Mouse (Mus musculus) lung, postnatal 0 days (tissue): ENCODE results near the gene Sf3b1. TPM values are rescaled to one million over a fixed set of nuclear protein-coding genes. Genes with fewer than 3 reads are reported as not detected.
"Not testable (repeated sequence)": the region's sequence is repeated elsewhere in the genome, so short reads cannot be mapped to it uniquely, and the experiment has no call there.

ENCODE experiments used
- ATAC-seq: fragments of 200-750 bp; cut with Nextera tagmentation; 2 replicates; pipeline ENCODE4 v1.8.0; 2017; ENCODE audit warnings: moderate library complexity
- DNase-seq: peaks from one replicate; pipeline ENCODE4 v3.0.0-alpha.2; 2016; ENCODE audit warnings: low spot score
- H3K27ac ChIP-seq: fragments of 300-500 bp; sonication (generic); 2 replicates; pipeline ENCODE4 v1.5.1; 2014; ENCODE audit warnings: antibody characterized with exemption, mild to moderate bottlenecking, low read length, mixed read lengths
- H3K27me3 ChIP-seq: fragments of 300-500 bp; sonication (generic); replicated peaks from 2 replicates; pipeline ENCODE4 v1.6.1; 2014; ENCODE audit warnings: low read length, mixed read lengths; ENCODE audit not compliant: insufficient read depth
- H3K36me3 ChIP-seq: fragments of 300-500 bp; sonication (generic); 2 replicates; pipeline ENCODE4 v1.6.1; 2014; ENCODE audit warnings: low read length, mixed read lengths; ENCODE audit not compliant: insufficient read depth
- H3K4me1 ChIP-seq: fragments of 300-500 bp; sonication (generic); 2 replicates; pipeline ENCODE4 v1.6.1; 2014; ENCODE audit warnings: antibody characterized with exemption, low read depth, low read length, mixed read lengths; ENCODE audit not compliant: insufficient read depth
- H3K4me2 ChIP-seq: fragments of 300-500 bp; sonication (generic); replicated peaks from 2 replicates; pipeline ENCODE4 v1.6.1; 2014; ENCODE audit warnings: low read depth, mild to moderate bottlenecking, low read length, moderate library complexity, mixed read lengths
- H3K4me3 ChIP-seq: fragments of 300-500 bp; sonication (generic); 2 replicates; pipeline ENCODE4 v1.5.1; 2014; ENCODE audit warnings: low read depth, low read length
- H3K9ac ChIP-seq: fragments of 300-500 bp; sonication (generic); replicated peaks from 2 replicates; pipeline ENCODE4 v1.6.1; 2014; ENCODE audit warnings: low read depth, mild to moderate bottlenecking
- H3K9me3 ChIP-seq: fragments of 300-500 bp; sonication (generic); 2 replicates; pipeline ENCODE4 v1.6.1; 2016; ENCODE audit warnings: low read length, mixed read lengths
- CTCF ChIP-seq: IDR thresholded peaks from 2 replicates; pipeline ENCODE4 v1.5.1; 2016; ENCODE audit warnings: antibody characterized with exemption, mild to moderate bottlenecking
- EP300 ChIP-seq: IDR thresholded peaks from 2 replicates; pipeline ENCODE4 v1.6.1; 2016; ENCODE audit warnings: antibody characterized with exemption, mild to moderate bottlenecking, control low read depth
- WGBS: fragments of 180-500 bp; shearing (Covaris S2); extraction: QIAGEN DNeasy Blood & Tissue Kit; methylation state at CpG from one replicate; pipeline ENCODE4 v1.1.7; 2014; 5-methylcytosine and 5-hydroxymethylcytosine counted together
- polyA plus RNA-seq: library from polyadenylated mRNA; unstranded; fragments of >200 nt; fragmentation: Nextera tagmentation; extraction: Ambion mirVana; gene quantifications from 2 replicates; pipeline ENCODE4 v1.2.1, GENCODE M21; 2015

Gene Sf3b1
- polyA plus RNA-seq, 1 experiment from 2014 or later, result 212 TPM

- no peak for TF ChIP-seq CTCF
- no peak for TF ChIP-seq EP300
- ATAC-seq, result no peak
- WGBS, result 87% methylated on average over 5 of the region's 5 CpGs
- H3K9ac ChIP-seq, result no peak overlapping the region
- H3K36me3 ChIP-seq, result peaks cover 17% of the 10 kb centered on the region
- H3K27me3 ChIP-seq, result no peaks in the 10 kb centered on the region
- no peaks in the 10 kb centered on the region for H3K9me3 ChIP-seq
- no peak overlapping the region for H3K4me3 ChIP-seq
- DNase-seq, result no peak
- no peak overlapping the region for H3K27ac ChIP-seq
- no peak overlapping the region for H3K4me2 ChIP-seq
- no peaks in the 10 kb centered on the region for H3K4me1 ChIP-seq
These were observed 33.8 kb upstream of the Sf3b1 start for GRCm38 (mm10) chr1:55061099-55061498.

- 84% methylated on average over 2 of the region's 3 CpGs for WGBS
These were observed 31.1 kb upstream of the Sf3b1 start for GRCm38 (mm10) chr1:55058383-55058782.

GRCm38 (mm10) chr1:55055322-55056115, 28.2 kb upstream of the Sf3b1 start:
- H3K9me3 ChIP-seq, result no peaks in the 10 kb centered on the region
- DNase-seq (no peak), ATAC-seq (no peak)
- TF ChIP-seq CTCF (no peak), EP300 (no peak)
- no peak overlapping the region for H3K4me3 ChIP-seq
- 75% methylated on average over 5 of the region's 5 CpGs for WGBS
- H3K4me1 ChIP-seq, result 0 out of 2 replicates have a peak, but pooled peaks cover 3% of the 10 kb centered on the region
- no peak overlapping the region for H3K9ac ChIP-seq
- no peak overlapping the region for H3K27ac ChIP-seq
- no peak overlapping the region for H3K4me2 ChIP-seq
- peaks cover 5% of the 10 kb centered on the region; the same call in 1 of the 2 replicates for H3K36me3 ChIP-seq
- H3K27me3 ChIP-seq, result no peaks in the 10 kb centered on the region

More at GRCm38 (mm10) chr1:55058383-55058782, 31.1 kb upstream of the Sf3b1 start:
- H3K9me3 ChIP-seq, H3K4me1 ChIP-seq, H3K27ac ChIP-seq, ATAC-seq, H3K4me3 ChIP-seq, H3K9ac ChIP-seq, H3K27me3 ChIP-seq, DNase-seq, H3K4me2 ChIP-seq, H3K36me3 ChIP-seq: not testable (repeated sequence)

GRCm38 (mm10) chr1:55053596-55053995, 26.3 kb upstream of the Sf3b1 start:
- Histone ChIP-seq H3K27me3 (no peaks in the 10 kb centered on the region), H3K9ac (no peak overlapping the region), H3K4me2 (peak overlapping the region; percentile 66), H3K4me1 (0 out of 2 replicates have a peak, but pooled peaks cover 3% of the 10 kb centered on the region), H3K36me3 (peaks cover 5% of the 10 kb centered on the region; the same call in 1 of the 2 replicates), H3K27ac (no peak overlapping the region; the same call in 1 of the 2 replicates), H3K4me3 (peak overlapping the region; percentile 70), H3K9me3 (no peaks in the 10 kb centered on the region)
- DNase-seq (no peak), ATAC-seq (no peak)
- TF ChIP-seq EP300, result no peak
- 62% methylated on average over 4 of the region's 4 CpGs for WGBS

GRCm38 (mm10) chr1:55053005-55053404, 25.7 kb upstream of the Sf3b1 start:
- Histone ChIP-seq H3K27ac (peak overlapping the region; percentile 97), H3K4me2 (peak overlapping the region; percentile 66), H3K4me3 (peak overlapping the region; percentile 70), H3K27me3 (no peaks in the 10 kb centered on the region), H3K9me3 (no peaks in the 10 kb centered on the region), H3K4me1 (0 out of 2 replicates have a peak, but pooled peaks cover 3% of the 10 kb centered on the region), H3K9ac (peak overlapping the region; percentile 61), H3K36me3 (peaks cover 5% of the 10 kb centered on the region; the same call in 1 of the 2 replicates)
- TF ChIP-seq CTCF (peak; percentile 44), EP300 (peak; percentile 61; the same call in 1 of the 2 replicates)
- ATAC-seq, result peak; percentile 83
- WGBS, result under 1% methylated on average over 41 of the region's 42 CpGs
- peak; percentile 94 for DNase-seq

- peak within 1 kb of the TSS; percentile 66 for H3K4me2 ChIP-seq
- peak within 1 kb of the TSS; percentile 97 for H3K27ac ChIP-seq
- H3K9ac ChIP-seq, result peak within 1 kb of the TSS; percentile 61
- peak; percentile 100 for ATAC-seq
- H3K27me3 ChIP-seq, result no peaks in the 10 kb centered on the region
- H3K9me3 ChIP-seq, result no peaks in the 10 kb centered on the region
- peak; percentile 52 for TF ChIP-seq CTCF
- TF ChIP-seq EP300, result no peak; the same call in 1 of the 2 replicates
- H3K4me1 ChIP-seq, result 0 out of 2 replicates have a peak, but pooled peaks cover 3% of the 10 kb centered on the region
- H3K36me3 ChIP-seq, result peaks cover 5% of the 10 kb centered on the region; the same call in 1 of the 2 replicates
- peak; percentile 99 for DNase-seq
- H3K4me3 ChIP-seq, result peak within 1 kb of the TSS; percentile 70
- under 1% methylated on average over 46 of the region's 46 CpGs for WGBS
These were observed 25.2 kb upstream of the Sf3b1 start, which contains the start of gene Coq10b for GRCm38 (mm10) chr1:55052355-55052953. Gene Coq10b (plus strand): TSS chr1:55052770.
